Mouse (Mus musculus) liver, embryonic 15.5 days (tissue): ENCODE data around the gene Wdfy3. TPM values are rescaled to one million over a fixed set of nuclear protein-coding genes. Genes with fewer than 3 reads are reported as not detected.
"Not testable (repeated sequence)": the region's sequence is repeated elsewhere in the genome, so short reads cannot be mapped to it uniquely, and the experiment has no call there.

Source experiments
- ATAC-seq: fragments of 200-750 bp; cut with Nextera tagmentation; 2 replicates; pipeline ENCODE4 v1.8.0; 2017; ENCODE audit warnings: moderate number of reproducible peaks, mild to moderate bottlenecking, moderate library complexity; ENCODE audit not compliant: insufficient read depth
- H3K27ac ChIP-seq: fragments of 300-500 bp; sonication (generic); replicated peaks from 2 replicates; pipeline ENCODE4 v1.5.1; 2015; ENCODE audit warnings: mild to moderate bottlenecking, inconsistent platforms
- H3K27me3 ChIP-seq: fragments of 300-500 bp; sonication (generic); 2 replicates; pipeline ENCODE4 v1.6.1; 2015; ENCODE audit warnings: mild to moderate bottlenecking, inconsistent platforms
- H3K36me3 ChIP-seq: fragments of 300-500 bp; sonication (generic); replicated peaks from 2 replicates; pipeline ENCODE4 v1.6.1; 2015; ENCODE audit warnings: moderate library complexity, mild to moderate bottlenecking, inconsistent platforms
- H3K4me1 ChIP-seq: fragments of 300-500 bp; sonication (generic); replicated peaks from 2 replicates; pipeline ENCODE4 v1.6.1; 2015; ENCODE audit warnings: inconsistent platforms
- H3K4me2 ChIP-seq: fragments of 300-500 bp; sonication (generic); 2 replicates; pipeline ENCODE4 v1.6.1; 2015; ENCODE audit warnings: moderate library complexity, mild to moderate bottlenecking, inconsistent platforms
- H3K4me3 ChIP-seq: fragments of 300-500 bp; sonication (generic); replicated peaks from 2 replicates; pipeline ENCODE4 v1.5.1; 2015; ENCODE audit warnings: mild to moderate bottlenecking, inconsistent platforms
- H3K9ac ChIP-seq: fragments of 300-500 bp; sonication (generic); 2 replicates; pipeline ENCODE4 v1.6.1; 2015; ENCODE audit warnings: moderate library complexity, mild to moderate bottlenecking, inconsistent platforms
- H3K9me3 ChIP-seq: fragments of 300-500 bp; sonication (generic); replicated peaks from 2 replicates; pipeline ENCODE4 v1.6.1; 2016; ENCODE audit warnings: inconsistent platforms
- WGBS: fragments of 180-500 bp; shearing (Covaris S2); methylation state at CpG from one replicate; pipeline ENCODE4 v1.1.7; 2015; ENCODE audit warnings: mixed read lengths; ENCODE audit not compliant: insufficient replicate concordance; 5-methylcytosine and 5-hydroxymethylcytosine counted together
- polyA plus RNA-seq: library from polyadenylated mRNA; unstranded; fragments of >200 nt; fragmentation: Nextera tagmentation; extraction: Ambion mirVana; gene quantifications from 2 replicates; pipeline ENCODE4 v1.2.1, GENCODE M21; 2015

Wdfy3 gene
- polyA plus RNA-seq, 1 experiment from 2014 or later, result 3.4 TPM

DNA sequence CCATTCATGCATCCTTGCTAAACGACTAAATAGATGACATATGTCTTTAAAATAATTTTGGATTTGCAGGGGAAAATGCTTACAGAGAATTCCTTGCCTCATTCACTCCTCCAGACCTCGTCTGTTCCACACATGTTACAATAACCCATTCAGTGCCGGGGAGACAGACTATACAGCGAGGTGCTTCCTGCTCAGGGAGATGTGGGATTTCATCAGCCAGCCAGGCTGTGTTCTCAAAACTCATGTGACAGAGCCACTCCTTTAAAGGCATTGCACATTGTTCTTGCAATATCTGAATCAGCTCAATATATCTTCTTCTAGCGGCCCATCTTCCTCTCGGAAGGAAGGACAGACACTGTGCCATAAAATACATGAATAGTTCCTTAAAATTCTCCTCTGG lies 70.8 kb downstream of the Wdfy3 start:
- ATAC-seq, result no peak
- 68% methylated on average over 6 of the region's 6 CpGs for WGBS
- H3K27ac ChIP-seq, result no peak overlapping the region

GRCm38 (mm10) chr5:101996036-101996735 lies 73.5 kb downstream of the Wdfy3 start:
- Histone ChIP-seq H3K4me3 (no peak overlapping the region), H3K27ac (no peak overlapping the region), H3K36me3 (no peaks in the 10 kb centered on the region; the same call in 1 of the 2 replicates), H3K27me3 (no peaks in the 10 kb centered on the region), H3K4me1 (peaks cover 3% of the 10 kb centered on the region; the same call in 1 of the 2 replicates), H3K4me2 (no peak overlapping the region), H3K9ac (no peak overlapping the region), H3K9me3 (no peaks in the 10 kb centered on the region)
- no peak for ATAC-seq
- 77% methylated on average over 11 of the region's 11 CpGs for WGBS

More for the DNA sequence above, 70.8 kb downstream of the Wdfy3 start:
- Histone ChIP-seq H3K4me2 (no peak overlapping the region), H3K36me3 (no peaks in the 10 kb centered on the region; the same call in 1 of the 2 replicates), H3K9ac (no peak overlapping the region), H3K9me3 (no peaks in the 10 kb centered on the region), H3K4me3 (no peak overlapping the region), H3K27me3 (no peaks in the 10 kb centered on the region), H3K4me1 (0 out of 2 replicates have a peak, but pooled peaks cover 4% of the 10 kb centered on the region)

DNA sequence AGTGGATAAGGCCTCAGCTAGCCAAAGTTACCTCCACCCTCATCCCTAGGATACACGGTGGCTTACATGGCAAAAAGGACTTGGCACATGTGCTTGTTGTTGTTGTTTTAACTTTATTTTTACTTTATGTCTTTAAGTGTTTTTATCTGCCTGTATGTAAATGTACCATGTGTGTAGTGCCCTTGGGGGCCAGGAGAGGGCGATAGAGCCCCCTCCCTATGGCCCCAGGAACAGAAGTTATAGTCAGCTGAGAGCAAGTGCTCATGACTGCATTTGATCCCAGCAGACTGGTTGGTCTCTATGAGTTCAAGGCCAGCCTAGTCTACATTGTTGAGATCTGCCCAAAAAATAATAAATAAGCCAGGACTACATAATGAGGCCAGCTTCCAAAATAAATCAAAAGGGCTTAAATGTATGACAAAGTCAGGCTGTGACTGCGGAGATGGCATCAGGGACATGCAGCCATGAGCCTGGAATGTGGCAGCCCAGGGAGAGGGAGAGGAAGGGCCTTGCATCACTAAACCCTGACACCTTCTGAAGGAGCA lies 74.2 kb downstream of the Wdfy3 start:
- Histone ChIP-seq H3K27ac (no peak overlapping the region), H3K9me3 (no peaks in the 10 kb centered on the region)
- ATAC-seq, result no peak

DNA sequence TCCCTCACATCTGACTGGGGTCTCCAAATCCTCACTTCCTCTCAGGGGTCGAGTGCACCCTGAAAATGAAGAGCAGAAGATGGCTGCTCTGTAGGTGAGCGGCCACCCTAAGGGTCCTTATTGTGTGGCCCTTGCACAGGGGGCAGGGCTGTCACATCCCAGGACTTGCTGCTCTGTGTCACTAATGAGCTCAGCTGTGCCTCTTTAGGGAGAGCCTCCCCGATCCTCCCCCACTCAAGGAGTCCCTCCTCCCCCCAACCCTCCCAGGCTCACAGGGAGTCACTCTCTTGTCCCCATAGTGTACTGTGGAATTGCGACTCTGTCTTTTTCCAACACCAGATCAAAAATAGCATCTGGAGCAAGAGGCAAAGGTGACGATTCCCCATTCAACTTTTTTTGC lies 75.7 kb downstream of the Wdfy3 start:
- no peaks in the 10 kb centered on the region for H3K27me3 ChIP-seq
- WGBS, result 52% methylated on average over 5 of the region's 5 CpGs
- no peak overlapping the region; the same call in 1 of the 2 replicates for H3K27ac ChIP-seq
- no peaks in the 10 kb centered on the region for H3K9me3 ChIP-seq
- no peak overlapping the region for H3K9ac ChIP-seq
- H3K36me3 ChIP-seq, result no peaks in the 10 kb centered on the region; the same call in 1 of the 2 replicates
- no peak overlapping the region for H3K4me3 ChIP-seq
- no peak overlapping the region for H3K4me2 ChIP-seq
- no peak for ATAC-seq
- H3K4me1 ChIP-seq, result peaks cover 2% of the 10 kb centered on the region; the same call in 1 of the 2 replicates

More for the DNA sequence above, 74.2 kb downstream of the Wdfy3 start:
- H3K4me1 ChIP-seq, result peaks cover 2% of the 10 kb centered on the region; the same call in 1 of the 2 replicates
- 58% methylated on average over 3 of the region's 3 CpGs for WGBS
- no peak overlapping the region for H3K9ac ChIP-seq
- no peak overlapping the region for H3K4me2 ChIP-seq
- no peak overlapping the region for H3K4me3 ChIP-seq
- H3K27me3 ChIP-seq, result no peaks in the 10 kb centered on the region
- H3K36me3 ChIP-seq, result no peaks in the 10 kb centered on the region; the same call in 1 of the 2 replicates

GRCm38 (mm10) chr5:101992969-101993670 lies 76.6 kb downstream of the Wdfy3 start:
- no peak for ATAC-seq
- Histone ChIP-seq H3K9me3 (no peaks in the 10 kb centered on the region), H3K4me3 (no peak overlapping the region), H3K27ac (no peak overlapping the region), H3K9ac (no peak overlapping the region), H3K4me1 (peaks cover 2% of the 10 kb centered on the region; the same call in 1 of the 2 replicates), H3K27me3 (no peaks in the 10 kb centered on the region), H3K36me3 (no peaks in the 10 kb centered on the region; the same call in 1 of the 2 replicates), H3K4me2 (no peak overlapping the region)
- WGBS, result 78% methylated on average over 7 of the region's 7 CpGs

- H3K36me3 ChIP-seq, result no peaks in the 10 kb centered on the region; the same call in 1 of the 2 replicates
- H3K4me1 ChIP-seq, result peaks cover 2% of the 10 kb centered on the region; the same call in 1 of the 2 replicates
- no peaks in the 10 kb centered on the region for H3K9me3 ChIP-seq
- no peaks in the 10 kb centered on the region for H3K27me3 ChIP-seq
- no peak overlapping the region for H3K4me2 ChIP-seq
- no peak for ATAC-seq
- 67% methylated on average over 7 of the region's 7 CpGs for WGBS
- H3K9ac ChIP-seq, result no peak overlapping the region
- no peak overlapping the region for H3K4me3 ChIP-seq
- no peak overlapping the region for H3K27ac ChIP-seq
Observed at GRCm38 (mm10) chr5:101990298-101990845, 79.3 kb downstream of the Wdfy3 start.

DNA sequence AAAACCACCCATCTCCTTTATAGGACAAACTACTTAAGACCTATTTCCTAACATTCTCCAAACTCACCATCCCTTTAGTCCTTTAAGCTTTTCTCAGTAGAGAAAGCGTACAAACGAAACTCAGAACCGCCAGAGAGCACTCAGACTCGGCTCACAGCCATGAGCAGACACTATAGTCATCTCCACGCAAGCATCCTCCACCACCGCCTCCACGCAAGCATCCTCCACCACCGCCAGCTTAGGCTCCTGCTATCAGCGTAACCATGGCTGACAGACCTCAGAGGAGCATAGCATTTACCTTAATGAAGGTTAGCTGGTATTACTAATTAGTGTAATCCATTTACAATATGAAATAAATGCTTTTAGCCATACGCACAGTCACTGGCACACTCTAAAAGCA lies 81.2 kb downstream of the Wdfy3 start:
- Histone ChIP-seq H3K36me3 (no peaks in the 10 kb centered on the region), H3K4me1 (peaks cover 2% of the 10 kb centered on the region; the same call in 1 of the 2 replicates), H3K27me3 (no peaks in the 10 kb centered on the region), H3K4me3 (no peak overlapping the region), H3K9ac (no peak overlapping the region), H3K27ac (no peak overlapping the region), H3K4me2 (no peak overlapping the region), H3K9me3 (no peaks in the 10 kb centered on the region)
- ATAC-seq, result no peak
- 78% methylated on average over 10 of the region's 10 CpGs for WGBS

GRCm38 (mm10) chr5:101986694-101987093 lies 83.0 kb downstream of the Wdfy3 start:
- no peaks in the 10 kb centered on the region for H3K9me3 ChIP-seq
- H3K9ac ChIP-seq, result no peak overlapping the region
- no peak overlapping the region for H3K27ac ChIP-seq
- ATAC-seq, result no peak
- 0 out of 2 replicates have a peak, but pooled peaks cover 2% of the 10 kb centered on the region for H3K4me1 ChIP-seq
- H3K27me3 ChIP-seq, result no peaks in the 10 kb centered on the region
- H3K4me2 ChIP-seq, result no peak overlapping the region
- H3K4me3 ChIP-seq, result no peak overlapping the region
- no peaks in the 10 kb centered on the region for H3K36me3 ChIP-seq
- 54% methylated on average over 3 of the region's 3 CpGs for WGBS

GRCm38 (mm10) chr5:101982239-101982638 lies 87.5 kb downstream of the Wdfy3 start:
- no peak overlapping the region for H3K9ac ChIP-seq
- H3K4me1 ChIP-seq, result peaks cover 35% of the 10 kb centered on the region
- WGBS, result 83% methylated on average over 5 of the region's 5 CpGs
- no peaks in the 10 kb centered on the region for H3K27me3 ChIP-seq
- no peaks in the 10 kb centered on the region for H3K9me3 ChIP-seq
- H3K4me3 ChIP-seq, result no peak overlapping the region
- 0 out of 2 replicates have a peak, but pooled peaks cover 4% of the 10 kb centered on the region for H3K36me3 ChIP-seq
- H3K4me2 ChIP-seq, result no peak overlapping the region
- no peak for ATAC-seq
- H3K27ac ChIP-seq, result no peak overlapping the region

DNA sequence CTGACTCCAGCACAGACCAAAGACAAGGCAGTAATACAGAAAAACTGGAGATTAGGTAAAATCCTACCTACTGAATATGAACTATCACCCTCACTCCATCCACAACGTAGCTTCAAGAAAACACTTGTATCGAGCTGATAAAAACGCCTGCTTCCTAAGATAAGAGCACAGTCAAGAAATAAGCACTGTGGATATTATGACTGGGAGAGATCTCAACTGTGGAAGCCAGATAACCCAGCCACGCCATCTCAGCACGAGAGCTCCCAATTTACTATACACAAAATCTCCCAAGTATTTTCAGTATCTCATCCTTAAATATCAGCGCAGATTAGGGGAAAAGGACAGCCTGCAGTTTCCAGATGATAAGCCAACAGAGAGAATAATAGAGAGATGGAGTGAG lies 90.1 kb downstream of the Wdfy3 start:
- Histone ChIP-seq H3K4me2 (peak overlapping the region; percentile 56), H3K27me3 (no peaks in the 10 kb centered on the region), H3K4me1 (peaks cover 33% of the 10 kb centered on the region), H3K4me3 (peak overlapping the region; percentile 15; the same call in 1 of the 2 replicates), H3K9ac (no peak overlapping the region), H3K9me3 (no peaks in the 10 kb centered on the region), H3K36me3 (0 out of 2 replicates have a peak, but pooled peaks cover 4% of the 10 kb centered on the region), H3K27ac (peak overlapping the region; percentile 72)
- ATAC-seq, result peak; percentile 93
- 24% methylated on average over 6 of the region's 6 CpGs for WGBS

DNA sequence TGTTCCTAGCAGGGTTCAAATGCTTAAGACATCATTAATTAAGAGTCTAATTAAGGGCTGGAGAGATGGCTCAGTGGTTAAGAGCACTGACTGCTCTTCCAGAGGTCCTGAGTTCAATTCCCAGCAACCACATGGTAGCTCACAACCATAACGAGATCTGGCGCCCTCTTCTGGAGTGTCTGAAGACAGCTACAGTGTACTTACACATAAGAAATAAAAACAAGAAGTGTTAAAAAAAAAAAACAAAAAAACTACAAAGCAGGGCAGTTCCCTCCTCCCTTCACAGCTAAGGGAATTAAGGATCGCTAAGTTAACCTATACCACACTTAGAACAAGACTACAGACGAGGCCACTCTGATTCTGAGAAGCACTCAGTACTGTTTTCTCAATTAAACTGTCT lies 97.1 kb downstream of the Wdfy3 start:
- H3K9ac ChIP-seq, H3K27ac ChIP-seq, H3K36me3 ChIP-seq, H3K27me3 ChIP-seq, ATAC-seq, H3K4me2 ChIP-seq, H3K4me3 ChIP-seq, H3K9me3 ChIP-seq: not testable (repeated sequence)
- H3K4me1 ChIP-seq, result peaks cover 16% of the 10 kb centered on the region
- WGBS, result 43% methylated on average over 4 of the region's 4 CpGs
